Mouse (Mus musculus) brain, embryonic 14.5 days (tissue): ENCODE data around the gene Flt3.

Experiments used
- CTCF ChIP-seq: fragments of 200-500 bp; IDR thresholded peaks from 2 replicates; pipeline ENCODE4 v1.5.1; 2012; ENCODE audit warnings: inconsistent platforms, mild to moderate bottlenecking, moderate library complexity, borderline replicate concordance; ENCODE audit not compliant: insufficient read depth, insufficient read length; ENCODE audit errors: extremely low read depth
- POLR2A ChIP-seq: fragments of 200-500 bp; IDR thresholded peaks from 2 replicates; pipeline ENCODE4 v1.6.1; 2012; ENCODE audit warnings: mild to moderate bottlenecking, inconsistent platforms, borderline replicate concordance; ENCODE audit not compliant: poor library complexity, insufficient read depth, insufficient read length, severe bottlenecking; ENCODE audit errors: extremely low read depth

GRCm38 (mm10) chr5:147355788-147356187, 44.5 kb downstream of the Flt3 start:
- no peak for TF ChIP-seq CTCF
- TF ChIP-seq POLR2A = no peak
